Mouse (Mus musculus) right cerebral cortex, postnatal 10 days (tissue): Measurements from ENCODE around the gene Ccdc142.
A peak's percentile ranks its signal among the peaks of the same experiment; 100 is the strongest.

Experiments used
- DNase-seq, 2 experiments: peaks; one replicate each; pipeline ENCODE4 v3.0.0; 2021; ENCODE audit warnings: low spot score in 2 of 2

Gene Ccdc142

GRCm38 (mm10) chr6:83117616-83118015 is 16.2 kb downstream of the Ccdc142 start:
- no peak for DNase-seq

GRCm38 (mm10) chr6:83118369-83118768 is 17.0 kb downstream of the Ccdc142 start:
- peak in 1 of 2 experiments; percentile 48 for DNase-seq

- DNase-seq: peak in 1 of 2 experiments; percentile 18
These were observed 17.7 kb downstream of the Ccdc142 start for GRCm38 (mm10) chr6:83118825-83119733.

- DNase-seq: peak in 1 of 2 experiments; percentile 64
These were observed 18.3 kb downstream of the Ccdc142 start for GRCm38 (mm10) chr6:83119734-83120051.

GRCm38 (mm10) chr6:83120930-83121862 is 19.8 kb downstream of the Ccdc142 start, which contains the start of gene Wbp1:
Wbp1 (minus strand) TSS chr6:83121559.
- peak; percentile 97 to 100 for DNase-seq

GRCm38 (mm10) chr6:83121863-83122710 is 20.7 kb downstream of the Ccdc142 start:
- DNase-seq: peak; percentile 57 to 61

- peak in 1 of 2 experiments; percentile 25 for DNase-seq
These were observed 21.6 kb downstream of the Ccdc142 start for GRCm38 (mm10) chr6:83122961-83123360.

- peak; percentile 95 for DNase-seq
These were observed 23.5 kb downstream of the Ccdc142 start for GRCm38 (mm10) chr6:83124851-83125312.

- DNase-seq: no peak
These were observed 23.9 kb downstream of the Ccdc142 start, which contains the start of gene Ino80b for GRCm38 (mm10) chr6:83125331-83125730. Ino80b (minus strand) TSS chr6:83125431.

- DNase-seq: no peak
These were observed 26.0 kb downstream of the Ccdc142 start for GRCm38 (mm10) chr6:83127419-83127818.

- DNase-seq: no peak
These were observed 30.2 kb downstream of the Ccdc142 start for GRCm38 (mm10) chr6:83131469-83132034.

- DNase-seq: no peak
These were observed 30.9 kb downstream of the Ccdc142 start for GRCm38 (mm10) chr6:83132176-83132919.

GRCm38 (mm10) chr6:83134226-83134625 is 32.8 kb downstream of the Ccdc142 start:
- DNase-seq: no peak

GRCm38 (mm10) chr6:83134951-83135513 is 33.6 kb downstream of the Ccdc142 start, which contains the start of gene Rtkn:
Rtkn (plus strand) TSS chr6:83135463.
- DNase-seq: no peak

GRCm38 (mm10) chr6:83135571-83136161 is 34.3 kb downstream of the Ccdc142 start:
- no peak for DNase-seq

GRCm38 (mm10) chr6:83136291-83136880 is 35.0 kb downstream of the Ccdc142 start:
- DNase-seq: no peak

GRCm38 (mm10) chr6:83136881-83137575 is 35.6 kb downstream of the Ccdc142 start:
- DNase-seq: peak in 1 of 2 experiments; percentile 47

- peak; percentile 81 to 82 for DNase-seq
These were observed 36.2 kb downstream of the Ccdc142 start for GRCm38 (mm10) chr6:83137576-83137950.
